Mouse (Mus musculus) hindbrain, embryonic 11.5 days (tissue): ENCODE measurements at regions not wholly inside any gene's neighbourhood (a gene's known extent, or its start where the extent isn't known, plus 50 kb on each side); places are given as distances from the start of the nearest gene placed in this dataset.

ENCODE experiments used
- ATAC-seq: fragments of 200-750 bp; cut with Nextera tagmentation; 2 replicates; pipeline ENCODE4 v1.8.0; 2017; ENCODE audit warnings: mild to moderate bottlenecking, moderate TSS enrichment, moderate library complexity; ENCODE audit not compliant: low FRiP score
- DNase-seq: peaks from one replicate; pipeline ENCODE4 v3.0.0-alpha.2; 2015; ENCODE audit warnings: low spot score
- H3K27ac ChIP-seq: fragments of 300-500 bp; sonication (generic); 2 replicates; pipeline ENCODE4 v1.5.1; 2014; ENCODE audit warnings: mild to moderate bottlenecking, low read depth, low read length
- H3K27me3 ChIP-seq: fragments of 300-500 bp; sonication (generic); 2 replicates; pipeline ENCODE4 v1.6.1; 2014; ENCODE audit warnings: mild to moderate bottlenecking, low read length, moderate library complexity, mixed read lengths; ENCODE audit not compliant: control insufficient read depth, insufficient read depth
- H3K36me3 ChIP-seq: fragments of 300-500 bp; sonication (generic); 2 replicates; pipeline ENCODE4 v1.6.1; 2014; ENCODE audit warnings: mild to moderate bottlenecking, low read length, moderate library complexity, mixed read lengths; ENCODE audit not compliant: control insufficient read depth, insufficient read depth
- H3K4me1 ChIP-seq: fragments of 300-500 bp; sonication (generic); replicated peaks from 2 replicates; pipeline ENCODE4 v1.6.1; 2014; ENCODE audit warnings: low read length, mixed read lengths; ENCODE audit not compliant: control insufficient read depth, insufficient read depth
- H3K4me2 ChIP-seq: fragments of 300-500 bp; sonication (generic); replicated peaks from 2 replicates; pipeline ENCODE4 v1.6.1; 2014; ENCODE audit warnings: mild to moderate bottlenecking, low read depth, low read length
- H3K4me3 ChIP-seq: fragments of 300-500 bp; sonication (generic); 2 replicates; pipeline ENCODE4 v1.5.1; 2014; ENCODE audit warnings: low read depth, low read length
- H3K9ac ChIP-seq: fragments of 300-500 bp; sonication (generic); 2 replicates; pipeline ENCODE4 v1.6.1; 2014; ENCODE audit warnings: low read depth, low read length
- H3K9me3 ChIP-seq: fragments of 300-500 bp; sonication (generic); 2 replicates; pipeline ENCODE4 v1.6.1; 2016; ENCODE audit warnings: low read length; ENCODE audit not compliant: control insufficient read depth
- WGBS: fragments of 180-500 bp; shearing (Covaris S2); extraction: QIAGEN DNeasy Blood & Tissue Kit; methylation state at CpG from one replicate; pipeline ENCODE4 v1.1.7; 2014; 5-methylcytosine and 5-hydroxymethylcytosine counted together

GRCm38 (mm10) chr8:91907178-91907577 is 105.3 kb upstream of the Irx3 start:
- no peak for DNase-seq
- H3K36me3 ChIP-seq = no peaks in the 10 kb centered on the region

GRCm38 (mm10) chr8:91901525-91902281 is 99.8 kb upstream of the Irx3 start:
- Histone ChIP-seq H3K9ac (no peak overlapping the region), H3K4me3 (no peak overlapping the region), H3K27me3 (no peaks in the 10 kb centered on the region), H3K4me1 (no peaks in the 10 kb centered on the region), H3K27ac (no peak overlapping the region), H3K9me3 (no peaks in the 10 kb centered on the region), H3K36me3 (no peaks in the 10 kb centered on the region), H3K4me2 (no peak overlapping the region)
- 91% methylated on average over 10 of the region's 10 CpGs for WGBS
- no peak for DNase-seq
- ATAC-seq = no peak

More at GRCm38 (mm10) chr8:91907178-91907577, 105.3 kb upstream of the Irx3 start:
- 91% methylated on average over 8 of the region's 8 CpGs for WGBS
- no peaks in the 10 kb centered on the region for H3K27me3 ChIP-seq
- no peak overlapping the region for H3K4me3 ChIP-seq
- no peak overlapping the region for H3K27ac ChIP-seq
- no peaks in the 10 kb centered on the region for H3K4me1 ChIP-seq
- ATAC-seq = no peak
- H3K9me3 ChIP-seq = no peaks in the 10 kb centered on the region
- H3K9ac ChIP-seq = no peak overlapping the region
- H3K4me2 ChIP-seq = no peak overlapping the region

- Histone ChIP-seq H3K9ac (no peak overlapping the region), H3K36me3 (no peaks in the 10 kb centered on the region), H3K4me2 (no peak overlapping the region), H3K27me3 (no peaks in the 10 kb centered on the region), H3K9me3 (no peaks in the 10 kb centered on the region), H3K4me1 (no peaks in the 10 kb centered on the region), H3K27ac (no peak overlapping the region), H3K4me3 (no peak overlapping the region)
- no peak for DNase-seq
- 92% methylated on average over 7 of the region's 7 CpGs for WGBS
- ATAC-seq = no peak
These were observed 97.9 kb upstream of the Irx3 start for GRCm38 (mm10) chr8:91899747-91900146.

GRCm38 (mm10) chr8:91897381-91897780 is 95.5 kb upstream of the Irx3 start:
- DNase-seq (no peak), ATAC-seq (no peak)

GRCm38 (mm10) chr8:91895987-91896386 is 94.1 kb upstream of the Irx3 start:
- 86% methylated on average over 6 of the region's 6 CpGs for WGBS
- ATAC-seq (no peak), DNase-seq (no peak)
- Histone ChIP-seq H3K9me3 (no peaks in the 10 kb centered on the region), H3K4me2 (no peak overlapping the region), H3K4me1 (no peaks in the 10 kb centered on the region), H3K9ac (no peak overlapping the region), H3K4me3 (no peak overlapping the region), H3K27me3 (no peaks in the 10 kb centered on the region), H3K36me3 (no peaks in the 10 kb centered on the region), H3K27ac (no peak overlapping the region)

More at GRCm38 (mm10) chr8:91897381-91897780, 95.5 kb upstream of the Irx3 start:
- Histone ChIP-seq H3K4me2 (no peak overlapping the region), H3K9ac (no peak overlapping the region), H3K27me3 (no peaks in the 10 kb centered on the region), H3K36me3 (no peaks in the 10 kb centered on the region), H3K9me3 (no peaks in the 10 kb centered on the region), H3K27ac (no peak overlapping the region), H3K4me3 (no peak overlapping the region), H3K4me1 (no peaks in the 10 kb centered on the region)
- WGBS = 64% methylated on average over 7 of the region's 7 CpGs

GRCm38 (mm10) chr8:91884862-91885261 is 83.0 kb upstream of the Irx3 start:
- Histone ChIP-seq H3K27me3 (no peaks in the 10 kb centered on the region), H3K9ac (no peak overlapping the region), H3K27ac (no peak overlapping the region), H3K4me2 (no peak overlapping the region), H3K36me3 (no peaks in the 10 kb centered on the region), H3K4me1 (no peaks in the 10 kb centered on the region), H3K9me3 (no peaks in the 10 kb centered on the region), H3K4me3 (no peak overlapping the region)
- DNase-seq (no peak), ATAC-seq (no peak)
- 89% methylated on average over 2 of the region's 2 CpGs for WGBS

- WGBS = 66% methylated on average over 3 of the region's 3 CpGs
- H3K27ac ChIP-seq = no peak overlapping the region
- H3K4me3 ChIP-seq = no peak overlapping the region
- no peak for DNase-seq
- no peaks in the 10 kb centered on the region for H3K4me1 ChIP-seq
- no peaks in the 10 kb centered on the region for H3K9me3 ChIP-seq
- ATAC-seq = no peak
- no peak overlapping the region for H3K4me2 ChIP-seq
- H3K27me3 ChIP-seq = no peaks in the 10 kb centered on the region
- H3K9ac ChIP-seq = no peak overlapping the region
- no peaks in the 10 kb centered on the region for H3K36me3 ChIP-seq
These were observed 82.5 kb upstream of the Irx3 start for GRCm38 (mm10) chr8:91884325-91884724.

- H3K27ac ChIP-seq = no peak overlapping the region
- DNase-seq (no peak), ATAC-seq (no peak)
- no peak overlapping the region for H3K4me3 ChIP-seq
- no peaks in the 10 kb centered on the region for H3K36me3 ChIP-seq
- H3K27me3 ChIP-seq = no peaks in the 10 kb centered on the region
- WGBS = 70% methylated on average over 4 of the region's 4 CpGs
- no peak overlapping the region for H3K4me2 ChIP-seq
- H3K9me3 ChIP-seq = no peaks in the 10 kb centered on the region
- H3K9ac ChIP-seq = no peak overlapping the region
- no peaks in the 10 kb centered on the region for H3K4me1 ChIP-seq
These were observed 81.1 kb upstream of the Irx3 start for GRCm38 (mm10) chr8:91883012-91883411.

- Histone ChIP-seq H3K27me3 (no peaks in the 10 kb centered on the region), H3K36me3 (no peaks in the 10 kb centered on the region), H3K9ac (no peak overlapping the region), H3K4me2 (no peak overlapping the region), H3K9me3 (no peaks in the 10 kb centered on the region), H3K27ac (no peak overlapping the region), H3K4me3 (no peak overlapping the region), H3K4me1 (peaks cover 7% of the 10 kb centered on the region; the same call in 1 of the 2 replicates)
- 84% methylated on average over 5 of the region's 5 CpGs for whole genome bisulfite sequencing
- ATAC-seq (no peak), DNase-seq (no peak)
These were observed 77.0 kb upstream of the Irx3 start for GRCm38 (mm10) chr8:91878886-91879285.
